Mouse (Mus musculus): ENCODE results near the gene Tmod1. TPM values are rescaled to one million over a fixed set of nuclear protein-coding genes. Genes with fewer than 3 reads are reported as not detected.

The Tmod1 gene
- polyA plus RNA-seq, 1 experiment from 2014 or later: 28.6 TPM

DNA sequence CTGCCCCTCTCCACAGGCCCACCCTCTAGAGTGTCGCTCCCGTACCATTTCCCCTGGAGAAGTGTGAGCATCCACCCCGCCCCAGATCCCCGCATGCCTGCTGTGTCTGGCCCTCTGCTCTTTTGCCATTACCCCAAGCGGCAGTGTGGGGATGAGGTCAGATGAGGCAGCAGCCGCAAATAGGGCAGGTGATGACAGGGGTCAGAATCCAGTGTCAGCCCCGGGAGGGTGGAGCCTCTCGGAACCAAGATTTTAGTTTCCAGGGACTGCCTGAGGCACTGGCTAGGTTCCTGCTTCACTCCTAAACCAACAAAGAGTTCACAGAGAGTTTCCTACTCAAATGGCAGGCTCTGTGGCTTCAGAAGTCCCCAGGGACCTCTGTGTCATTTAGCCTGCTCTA is 25.5 kb downstream of the Tmod1 start:
- Histone ChIP-seq H3K9ac (ENCODE audit: low read depth, low read length) (no peak overlapping the region), H3K4me1 (replicated peaks; ENCODE audit: control insufficient read depth, insufficient read depth, low read length) (no peaks in the 10 kb centered on the region), H3K27ac (ENCODE audit: low read depth, low read length) (no peak overlapping the region), H3K4me3 (ENCODE audit: low read depth, low read length) (no peak overlapping the region), H3K36me3 (ENCODE audit: control insufficient read depth, insufficient read depth, low read length) (no peaks in the 10 kb centered on the region), H3K27me3 (replicated peaks; ENCODE audit: control insufficient read depth, insufficient read depth, low read length) (no peaks in the 10 kb centered on the region), H3K4me2 (no peak overlapping the region), H3K9me3 (ENCODE audit: control insufficient read depth, low read length) (no peaks in the 10 kb centered on the region)
- ATAC-seq (replicated peaks; ENCODE audit: low FRiP score): no peak
- DNase-seq (ENCODE audit: low spot score): no peak
- WGBS: 64% methylated on average over 8 of the region's 8 CpGs

DNA sequence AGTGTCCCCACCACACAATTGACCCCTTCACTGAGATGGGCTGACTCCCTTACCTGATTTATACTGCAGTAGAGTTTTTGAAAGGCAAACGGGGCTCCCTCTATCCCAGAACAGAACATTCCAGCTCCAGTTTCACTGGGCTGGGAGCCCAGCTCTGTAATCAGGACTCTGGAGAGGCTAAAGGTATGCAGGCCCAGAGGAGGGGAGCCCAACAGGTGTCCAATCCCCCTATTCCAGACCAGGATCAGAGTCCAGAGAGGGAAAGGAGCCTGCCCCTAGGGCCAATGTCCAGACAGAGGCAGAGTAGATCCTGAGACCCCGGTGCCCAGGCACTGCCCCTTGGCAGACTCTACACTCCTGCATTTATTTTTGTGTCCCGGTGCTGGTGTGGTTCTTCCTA is 26.2 kb downstream of the Tmod1 start:
- DNase-seq (ENCODE audit: low spot score): no peak
- WGBS: 77% methylated on average over 3 of the region's 3 CpGs
- Histone ChIP-seq H3K27me3 (replicated peaks; ENCODE audit: control insufficient read depth, insufficient read depth, low read length) (no peaks in the 10 kb centered on the region), H3K27ac (ENCODE audit: low read depth, low read length) (no peak overlapping the region), H3K9ac (ENCODE audit: low read depth, low read length) (no peak overlapping the region), H3K4me2 (no peak overlapping the region), H3K36me3 (ENCODE audit: control insufficient read depth, insufficient read depth, low read length) (no peaks in the 10 kb centered on the region), H3K4me1 (replicated peaks; ENCODE audit: control insufficient read depth, insufficient read depth, low read length) (no peaks in the 10 kb centered on the region), H3K4me3 (ENCODE audit: low read depth, low read length) (no peak overlapping the region), H3K9me3 (ENCODE audit: control insufficient read depth, low read length) (no peaks in the 10 kb centered on the region)
- no peak for ATAC-seq (replicated peaks; ENCODE audit: low FRiP score)

DNA sequence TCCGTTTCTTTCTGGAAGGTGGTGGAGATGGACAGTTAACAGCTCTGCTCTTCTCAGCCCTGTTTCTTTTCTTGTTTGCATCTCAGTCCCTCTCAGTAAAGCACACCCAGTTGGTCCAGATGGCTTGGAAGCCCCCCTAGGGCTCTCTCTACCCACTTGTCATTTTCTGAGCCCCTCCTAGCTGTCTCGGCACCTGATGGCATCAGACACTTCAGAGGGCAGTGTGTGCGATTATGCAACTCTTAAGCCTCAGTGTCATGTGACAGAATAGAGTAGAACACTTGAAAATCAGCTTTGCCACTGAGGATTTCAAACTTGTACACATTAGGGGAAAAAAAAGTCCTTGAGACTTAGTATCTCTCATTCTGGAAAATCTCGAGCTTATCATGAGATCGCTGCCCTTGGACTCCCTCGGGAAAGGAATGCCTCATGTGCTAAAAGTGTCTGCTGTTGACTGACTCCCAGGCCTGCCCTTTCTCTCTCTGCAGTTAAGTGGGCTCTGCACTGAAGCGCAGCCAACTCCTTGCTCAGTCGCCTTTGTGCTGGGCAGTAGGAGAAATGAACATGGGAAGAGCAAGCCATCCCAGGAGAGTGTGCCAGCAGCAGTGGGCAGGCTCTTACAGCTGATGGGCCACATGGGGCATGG is 27.1 kb downstream of the Tmod1 start:
- Histone ChIP-seq H3K4me1 (replicated peaks; ENCODE audit: control insufficient read depth, insufficient read depth, low read length) (no peaks in the 10 kb centered on the region), H3K36me3 (ENCODE audit: control insufficient read depth, insufficient read depth, low read length) (no peaks in the 10 kb centered on the region), H3K27me3 (replicated peaks; ENCODE audit: control insufficient read depth, insufficient read depth, low read length) (no peaks in the 10 kb centered on the region), H3K9me3 (ENCODE audit: control insufficient read depth, low read length) (no peaks in the 10 kb centered on the region), H3K4me2 (no peak overlapping the region), H3K27ac (ENCODE audit: low read depth, low read length) (no peak overlapping the region), H3K4me3 (ENCODE audit: low read depth, low read length) (no peak overlapping the region), H3K9ac (ENCODE audit: low read depth, low read length) (no peak overlapping the region)
- ATAC-seq (replicated peaks; ENCODE audit: low FRiP score) (no peak), DNase-seq (ENCODE audit: low spot score) (no peak)
- 68% methylated on average over 8 of the region's 8 CpGs for WGBS

DNA sequence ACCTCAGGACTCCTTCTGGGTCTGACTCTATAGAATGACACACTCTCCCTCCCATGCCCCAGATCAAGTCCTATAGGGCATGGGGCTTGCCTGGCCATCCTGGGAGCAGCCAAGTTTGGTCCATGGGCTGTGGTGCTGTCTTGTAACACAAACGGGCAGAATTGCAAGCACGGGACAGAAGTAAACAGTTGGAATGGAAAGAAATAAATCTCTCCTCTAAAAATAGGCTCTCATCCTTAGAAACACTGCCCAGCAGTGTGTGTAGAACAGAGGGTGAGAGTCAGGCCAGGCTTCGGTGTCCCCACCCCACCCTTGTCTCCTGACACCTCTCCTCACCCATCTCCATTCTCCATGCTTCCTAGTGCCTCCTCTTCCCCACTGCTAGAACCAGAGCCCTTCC is 29.3 kb downstream of the Tmod1 start:
- no peak for ATAC-seq (replicated peaks; ENCODE audit: low FRiP score)
- no peak for DNase-seq (ENCODE audit: low spot score)
- no peaks in the 10 kb centered on the region for H3K4me1 ChIP-seq (replicated peaks; ENCODE audit: control insufficient read depth, insufficient read depth, low read length)

DNA sequence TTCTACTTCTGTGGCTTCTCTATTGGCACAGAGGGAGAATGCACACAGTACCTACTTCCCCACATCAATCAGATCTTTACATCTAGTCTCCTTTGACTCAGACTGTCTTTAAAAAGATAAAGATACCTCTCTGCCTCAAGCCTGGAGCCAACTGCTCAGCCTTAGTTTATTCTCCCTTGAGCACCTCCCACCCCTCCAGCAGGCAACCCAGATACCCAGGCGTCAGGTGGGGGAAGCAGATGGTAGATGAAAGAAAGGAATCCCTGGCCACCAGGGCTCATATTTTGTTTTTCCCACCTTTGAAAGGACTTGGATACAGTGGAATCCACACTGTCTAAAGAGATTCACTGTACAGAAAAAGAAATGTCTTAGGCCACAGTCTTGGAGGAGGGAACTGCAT is 29.8 kb downstream of the Tmod1 start:
- H3K4me3 ChIP-seq (ENCODE audit: low read depth, low read length): no peak overlapping the region
- no peak overlapping the region for H3K9ac ChIP-seq (ENCODE audit: low read depth, low read length)
- no peaks in the 10 kb centered on the region for H3K27me3 ChIP-seq (replicated peaks; ENCODE audit: control insufficient read depth, insufficient read depth, low read length)
- H3K27ac ChIP-seq (ENCODE audit: low read depth, low read length): no peak overlapping the region
- no peak overlapping the region for H3K4me2 ChIP-seq
- WGBS: 70% methylated on average over 1 of the region's 1 CpGs
- H3K36me3 ChIP-seq (ENCODE audit: control insufficient read depth, insufficient read depth, low read length): no peaks in the 10 kb centered on the region
- no peaks in the 10 kb centered on the region for H3K9me3 ChIP-seq (ENCODE audit: control insufficient read depth, low read length)
- H3K4me1 ChIP-seq (replicated peaks; ENCODE audit: control insufficient read depth, insufficient read depth, low read length): no peaks in the 10 kb centered on the region
- DNase-seq (ENCODE audit: low spot score) (no peak), ATAC-seq (replicated peaks; ENCODE audit: low FRiP score) (no peak)

More for the DNA sequence above, 29.3 kb downstream of the Tmod1 start:
- no peaks in the 10 kb centered on the region for H3K36me3 ChIP-seq (ENCODE audit: control insufficient read depth, insufficient read depth, low read length)
- no peaks in the 10 kb centered on the region for H3K9me3 ChIP-seq (ENCODE audit: control insufficient read depth, low read length)
- H3K9ac ChIP-seq (ENCODE audit: low read depth, low read length): no peak overlapping the region
- H3K27ac ChIP-seq (ENCODE audit: low read depth, low read length): no peak overlapping the region
- H3K27me3 ChIP-seq (replicated peaks; ENCODE audit: control insufficient read depth, insufficient read depth, low read length): no peaks in the 10 kb centered on the region
- 73% methylated on average over 3 of the region's 3 CpGs for WGBS
- no peak overlapping the region for H3K4me3 ChIP-seq (ENCODE audit: low read depth, low read length)
- no peak overlapping the region for H3K4me2 ChIP-seq

DNA sequence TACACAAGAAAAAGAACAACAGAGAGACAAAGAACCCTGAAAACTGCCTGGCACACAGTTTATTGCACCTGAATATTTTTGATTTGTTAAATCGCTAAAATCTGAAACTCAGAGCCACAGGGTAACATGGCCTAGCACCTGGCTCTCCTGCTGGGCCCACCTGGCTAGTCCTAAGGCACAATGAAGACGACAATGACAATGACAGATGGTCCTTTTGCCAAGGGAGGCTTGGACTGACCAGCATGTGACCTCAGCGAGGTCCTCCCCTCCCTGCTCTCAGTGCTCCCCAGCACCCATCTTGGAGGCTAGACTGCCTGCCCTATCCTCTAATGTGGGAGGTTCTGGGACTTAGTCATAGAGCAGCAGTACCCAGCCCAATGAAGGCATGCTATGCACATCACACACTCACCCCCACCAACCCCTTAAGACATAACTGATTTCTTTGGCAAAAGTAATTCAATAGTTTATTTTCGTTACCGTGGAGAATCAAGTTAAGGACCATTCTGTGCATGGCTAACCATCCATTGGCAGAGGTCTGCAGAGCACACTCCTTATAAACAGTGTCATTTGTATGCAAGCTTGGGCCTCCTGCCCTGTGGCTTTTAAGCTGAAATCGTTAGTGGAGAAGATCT is 31.2 kb downstream of the Tmod1 start:
- Histone ChIP-seq H3K9me3 (ENCODE audit: control insufficient read depth, low read length) (no peaks in the 10 kb centered on the region), H3K9ac (ENCODE audit: low read depth, low read length) (no peak overlapping the region), H3K27me3 (replicated peaks; ENCODE audit: control insufficient read depth, insufficient read depth, low read length) (no peaks in the 10 kb centered on the region), H3K36me3 (ENCODE audit: control insufficient read depth, insufficient read depth, low read length) (no peaks in the 10 kb centered on the region), H3K4me3 (ENCODE audit: low read depth, low read length) (no peak overlapping the region), H3K4me2 (no peak overlapping the region), H3K4me1 (replicated peaks; ENCODE audit: control insufficient read depth, insufficient read depth, low read length) (no peaks in the 10 kb centered on the region), H3K27ac (ENCODE audit: low read depth, low read length) (no peak overlapping the region)
- DNase-seq (ENCODE audit: low spot score) (no peak), ATAC-seq (replicated peaks; ENCODE audit: low FRiP score) (no peak)
- WGBS: 88% methylated on average over 6 of the region's 6 CpGs

DNA sequence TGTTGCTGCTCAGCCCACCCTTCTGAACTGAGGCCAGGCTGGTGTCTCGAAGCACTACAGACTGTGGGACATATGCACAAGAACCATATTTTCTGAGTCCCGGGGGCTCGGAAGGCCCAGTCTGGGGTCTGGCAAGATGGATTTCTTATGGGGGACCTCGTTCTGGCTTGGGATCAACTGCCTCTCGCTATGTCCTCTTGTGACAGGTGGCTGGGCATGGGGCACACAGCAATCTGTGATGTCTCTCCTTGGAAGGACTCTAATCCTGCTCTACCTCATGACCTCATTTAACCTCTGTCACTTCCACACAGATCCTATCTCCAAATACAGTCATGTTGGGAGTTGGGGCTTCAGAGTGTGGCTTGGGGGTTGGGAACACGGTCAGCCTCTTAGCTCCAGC is 33.9 kb downstream of the Tmod1 start:
- ATAC-seq (replicated peaks; ENCODE audit: low FRiP score) (no peak), DNase-seq (ENCODE audit: low spot score) (no peak)
- H3K9ac ChIP-seq (ENCODE audit: low read depth, low read length): no peak overlapping the region
- no peak overlapping the region for H3K27ac ChIP-seq (ENCODE audit: low read depth, low read length)
- H3K4me1 ChIP-seq (replicated peaks; ENCODE audit: control insufficient read depth, insufficient read depth, low read length): no peaks in the 10 kb centered on the region
- 91% methylated on average over 6 of the region's 6 CpGs for WGBS
- no peak overlapping the region for H3K4me2 ChIP-seq
- no peaks in the 10 kb centered on the region for H3K27me3 ChIP-seq (replicated peaks; ENCODE audit: control insufficient read depth, insufficient read depth, low read length)
- no peak overlapping the region for H3K4me3 ChIP-seq (ENCODE audit: low read depth, low read length)
- no peaks in the 10 kb centered on the region for H3K9me3 ChIP-seq (ENCODE audit: control insufficient read depth, low read length)
- H3K36me3 ChIP-seq (ENCODE audit: control insufficient read depth, insufficient read depth, low read length): no peaks in the 10 kb centered on the region

DNA sequence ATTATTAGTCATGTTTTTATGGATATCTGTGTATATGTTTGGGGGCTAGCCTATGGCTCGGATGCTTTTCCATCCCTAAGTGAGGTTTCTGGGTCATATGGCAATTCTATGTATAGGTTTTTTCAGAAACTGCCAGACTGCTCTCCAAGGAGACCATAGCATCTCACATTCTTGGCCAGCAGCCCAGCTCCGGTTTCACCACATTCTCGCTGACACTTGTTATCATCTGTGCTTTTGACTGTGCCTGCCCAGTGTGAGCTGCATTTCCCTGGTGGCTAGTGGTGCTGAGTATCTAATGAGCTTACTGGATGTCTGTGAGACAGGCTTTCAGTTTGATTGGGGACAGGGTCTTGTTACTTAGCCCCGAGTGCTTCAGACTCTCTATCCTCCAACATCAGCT is 35.0 kb downstream of the Tmod1 start:
- Histone ChIP-seq H3K9ac (ENCODE audit: low read depth, low read length) (no peak overlapping the region), H3K4me3 (ENCODE audit: low read depth, low read length) (no peak overlapping the region), H3K4me2 (no peak overlapping the region), H3K27me3 (replicated peaks; ENCODE audit: control insufficient read depth, insufficient read depth, low read length) (no peaks in the 10 kb centered on the region), H3K9me3 (ENCODE audit: control insufficient read depth, low read length) (no peaks in the 10 kb centered on the region), H3K36me3 (ENCODE audit: control insufficient read depth, insufficient read depth, low read length) (no peaks in the 10 kb centered on the region), H3K4me1 (replicated peaks; ENCODE audit: control insufficient read depth, insufficient read depth, low read length) (no peaks in the 10 kb centered on the region), H3K27ac (ENCODE audit: low read depth, low read length) (no peak overlapping the region)
- no peak for DNase-seq (ENCODE audit: low spot score)
- no peak for ATAC-seq (replicated peaks; ENCODE audit: low FRiP score)
- 59% methylated on average over 4 of the region's 4 CpGs for WGBS

DNA sequence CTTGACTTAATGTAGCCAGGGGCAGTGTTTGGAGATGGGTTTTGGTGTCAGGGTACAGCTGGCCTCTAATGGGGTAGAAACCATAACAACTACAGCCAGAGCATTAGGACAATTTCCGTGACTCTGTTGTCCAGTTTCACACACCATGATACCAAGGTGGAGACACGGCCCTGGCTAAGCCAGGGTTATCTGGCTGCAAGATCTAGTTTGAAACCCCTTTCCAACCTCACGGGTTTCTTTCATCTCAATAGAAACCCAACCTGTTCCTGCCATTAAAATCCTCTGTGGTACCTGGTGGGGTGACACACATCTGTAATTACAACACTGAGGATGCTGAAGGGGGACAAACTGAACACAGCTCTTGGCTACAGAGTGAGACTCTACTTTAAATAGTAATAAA is 36.9 kb downstream of the Tmod1 start:
- no peaks in the 10 kb centered on the region for H3K9me3 ChIP-seq (ENCODE audit: control insufficient read depth, low read length)
- DNase-seq (ENCODE audit: low spot score) (no peak), ATAC-seq (replicated peaks; ENCODE audit: low FRiP score) (no peak)
- H3K27me3 ChIP-seq (replicated peaks; ENCODE audit: control insufficient read depth, insufficient read depth, low read length): no peaks in the 10 kb centered on the region
- no peak overlapping the region for H3K4me2 ChIP-seq
- no peaks in the 10 kb centered on the region for H3K4me1 ChIP-seq (replicated peaks; ENCODE audit: control insufficient read depth, insufficient read depth, low read length)
- H3K4me3 ChIP-seq (ENCODE audit: low read depth, low read length): no peak overlapping the region
- no peaks in the 10 kb centered on the region for H3K36me3 ChIP-seq (ENCODE audit: control insufficient read depth, insufficient read depth, low read length)
- WGBS: 71% methylated on average over 3 of the region's 3 CpGs
- no peak overlapping the region for H3K27ac ChIP-seq (ENCODE audit: low read depth, low read length)
- no peak overlapping the region for H3K9ac ChIP-seq (ENCODE audit: low read depth, low read length)

Data from liver, embryonic 11.5 days (tissue).